Mouse (Mus musculus) olfactory bulb, adult 2 months (tissue): ENCODE results near the gene Exoc3.

Source experiments
- CTCF ChIP-seq: fragments of 200-500 bp; IDR thresholded peaks from 2 replicates; pipeline ENCODE4 v1.5.1; 2012; ENCODE audit warnings: low read depth, mild to moderate bottlenecking, low read length, moderate library complexity; ENCODE audit not compliant: insufficient read depth
- POLR2A ChIP-seq: fragments of 200-500 bp; IDR thresholded peaks from 2 replicates; pipeline ENCODE4 v1.6.1; 2012; ENCODE audit warnings: mild to moderate bottlenecking, low read depth, low read length, moderate library complexity; ENCODE audit not compliant: insufficient read depth

- TF ChIP-seq POLR2A (no peak), CTCF (no peak)
Observed at GRCm38 (mm10) chr13:74237574-74237973, 29.0 kb upstream of the Exoc3 start.
